Mouse (Mus musculus): Measurements from ENCODE around the gene Hydin. TPM values are rescaled to one million over a fixed set of nuclear protein-coding genes. Genes with fewer than 3 reads are reported as not detected.

Hydin gene
- total RNA-seq, 2 experiments from 2014 or later: 0.05 TPM; not detected in 1

DNA sequence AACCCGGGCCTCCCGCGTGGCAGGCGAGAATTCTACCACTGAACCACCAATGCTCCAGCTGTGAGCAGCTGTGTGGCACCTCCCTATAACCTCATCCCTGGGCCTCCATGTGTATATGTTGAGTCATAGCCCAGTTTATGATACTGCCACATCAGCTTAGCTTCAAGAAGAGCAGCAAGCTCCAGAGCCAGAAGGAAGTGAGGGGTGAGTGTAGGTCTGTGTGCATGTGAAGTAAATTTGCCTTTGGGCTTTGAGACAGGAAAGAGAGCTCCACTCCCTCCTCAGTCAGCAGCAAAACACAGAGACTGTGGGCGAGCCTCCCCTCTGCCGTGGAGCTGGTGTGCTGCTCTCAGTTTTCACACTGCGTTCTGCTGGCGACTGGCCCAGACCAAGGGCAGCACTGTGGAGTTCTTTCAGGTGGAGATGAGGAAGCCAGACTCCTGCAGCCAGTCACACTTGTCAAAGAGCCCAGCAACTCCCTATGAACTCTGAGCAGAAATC is 363.8 kb downstream of the Hydin start:
- DNase-seq (ENCODE audit: low spot score): peak; percentile 79

DNA sequence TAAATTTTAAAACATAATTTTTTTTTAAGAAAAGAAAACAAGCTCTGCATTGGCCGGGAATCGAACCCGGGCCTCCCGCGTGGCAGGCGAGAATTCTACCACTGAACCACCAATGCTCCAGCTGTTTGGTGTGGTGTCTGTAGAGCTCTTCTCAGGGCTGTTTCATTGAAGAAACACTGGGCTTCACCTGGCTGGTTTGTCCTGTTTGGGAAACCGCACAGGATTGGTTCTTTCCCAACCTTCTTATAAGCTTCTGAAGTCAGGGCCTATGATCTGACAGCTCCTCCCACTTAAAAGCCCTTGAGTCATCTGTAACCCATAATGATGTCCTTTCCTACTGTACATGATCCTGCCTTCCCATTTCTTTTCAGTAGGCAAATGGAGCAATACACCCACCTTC is 364.4 kb downstream of the Hydin start:
- no peak for DNase-seq (ENCODE audit: low spot score)

DNA sequence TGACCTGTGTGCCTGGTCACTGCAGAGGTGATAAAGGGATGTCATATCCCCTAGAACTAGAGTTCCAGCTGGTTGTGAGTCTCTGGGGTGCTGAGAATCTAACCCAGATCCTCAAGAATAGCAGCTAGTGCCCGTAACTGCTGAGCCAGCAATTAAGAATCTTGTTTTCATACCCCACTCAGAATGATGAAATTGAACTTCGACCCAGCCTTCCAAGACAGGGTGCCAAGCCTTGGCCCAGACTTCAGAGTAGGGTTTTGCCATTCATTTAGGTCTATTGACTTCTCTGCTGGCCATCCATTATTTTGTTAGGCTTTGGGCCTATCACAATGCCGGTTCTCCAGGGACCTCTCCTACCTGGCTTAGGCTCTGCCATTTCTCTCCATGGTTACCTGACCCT is 367.0 kb downstream of the Hydin start:
- no peak for DNase-seq (ENCODE audit: low spot score)

DNA sequence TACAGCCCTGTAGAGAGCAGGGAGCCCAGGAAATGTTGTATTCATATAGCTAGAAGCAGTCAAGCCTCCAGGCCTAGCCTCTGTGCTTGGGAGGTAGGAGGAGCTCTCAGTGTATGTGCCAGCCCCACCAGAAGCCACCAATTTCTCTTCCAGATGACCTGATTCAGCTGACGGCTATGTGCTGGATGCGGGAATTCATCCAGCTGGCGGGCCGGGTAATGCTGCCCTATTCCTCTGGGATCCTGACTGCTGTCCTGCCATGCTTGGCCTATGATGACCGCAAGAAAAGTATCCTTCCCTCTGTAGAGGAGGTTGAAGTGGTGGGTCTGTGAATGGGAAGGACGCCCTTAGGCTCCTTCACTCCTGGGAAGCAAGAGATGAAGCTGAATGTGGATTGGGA is 369.4 kb downstream of the Hydin start:
- DNase-seq (ENCODE audit: low spot score): no peak

DNA sequence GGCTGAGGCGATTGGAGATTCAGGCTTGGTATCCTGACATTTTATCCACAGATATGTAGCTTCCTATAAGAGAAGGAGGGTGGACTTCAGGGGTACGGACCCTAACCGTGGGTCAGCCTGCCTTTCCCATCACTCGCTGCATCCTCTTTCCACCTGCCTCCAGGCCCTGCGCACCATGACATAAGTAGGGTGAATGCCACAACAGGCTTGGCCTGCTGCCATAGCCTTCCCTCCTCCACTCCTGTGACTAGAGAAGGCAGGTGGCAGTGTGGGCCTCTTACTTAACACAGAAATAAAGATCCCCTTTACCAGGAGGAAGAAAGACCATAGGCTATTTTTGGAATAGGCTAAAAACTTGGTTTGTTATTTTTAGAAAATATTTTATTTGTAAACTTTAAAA is 375.6 kb downstream of the Hydin start:
- DNase-seq (ENCODE audit: low spot score): no peak

DNA sequence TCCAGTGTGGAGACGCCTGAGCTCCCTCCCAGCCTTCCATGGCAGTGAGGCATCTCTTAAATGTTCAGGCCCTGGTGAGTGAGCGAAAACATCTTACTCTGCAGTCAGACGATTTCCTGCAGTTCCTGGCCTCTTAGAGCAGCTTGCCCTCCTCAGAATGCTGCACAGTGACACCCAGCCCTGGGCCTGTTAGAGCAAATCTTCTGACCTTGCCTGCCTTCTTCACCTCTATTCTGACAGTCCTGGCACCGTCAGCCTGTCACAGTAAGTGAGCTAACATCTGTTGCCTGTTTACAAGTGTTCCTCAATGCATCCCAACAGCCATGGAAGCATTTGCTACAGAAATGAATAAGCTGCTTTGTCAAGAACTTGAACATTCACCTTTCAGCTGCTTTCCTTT is 376.4 kb downstream of the Hydin start:
- no peak for DNase-seq (ENCODE audit: low spot score)

DNA sequence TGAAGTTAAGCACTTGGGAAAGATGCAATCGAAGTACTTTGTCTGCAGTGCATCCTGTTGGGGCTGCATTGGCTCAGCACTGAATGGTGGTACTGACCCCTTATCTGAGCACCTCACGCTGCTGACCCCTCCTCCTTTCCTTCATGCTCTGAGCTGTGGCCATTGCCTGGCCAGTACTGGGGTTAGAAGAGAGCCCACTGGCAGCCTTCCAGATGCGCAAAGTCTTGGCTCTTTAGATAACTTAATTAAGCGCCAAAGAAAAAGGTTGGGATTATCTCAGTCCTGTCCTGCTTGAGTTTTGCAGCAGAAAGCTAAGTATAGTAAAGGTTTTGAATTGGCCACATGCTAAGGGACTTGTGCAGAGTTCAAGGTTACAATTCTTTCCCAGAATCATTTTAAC is 377.6 kb downstream of the Hydin start:
- no peak for DNase-seq (ENCODE audit: low spot score)

DNA sequence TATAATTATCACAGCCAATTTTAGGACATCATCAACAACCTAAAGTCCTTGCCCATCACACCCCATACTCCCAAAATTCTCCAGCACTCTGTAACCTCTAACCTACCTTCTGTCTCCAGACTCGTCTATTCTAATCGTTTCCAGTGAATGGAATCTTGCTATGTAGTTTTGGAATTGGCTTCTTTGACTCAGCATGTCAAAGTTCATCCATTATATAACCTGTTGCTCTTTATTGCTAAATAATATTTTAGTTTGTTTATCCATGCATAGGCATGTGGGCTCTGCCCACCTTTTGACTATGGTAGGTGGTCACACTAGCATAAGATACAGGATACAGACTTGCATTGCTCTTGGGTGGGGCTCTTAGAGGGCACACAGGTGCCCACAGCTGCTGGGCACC is 378.1 kb downstream of the Hydin start:
- DNase-seq (ENCODE audit: low spot score): no peak

DNA sequence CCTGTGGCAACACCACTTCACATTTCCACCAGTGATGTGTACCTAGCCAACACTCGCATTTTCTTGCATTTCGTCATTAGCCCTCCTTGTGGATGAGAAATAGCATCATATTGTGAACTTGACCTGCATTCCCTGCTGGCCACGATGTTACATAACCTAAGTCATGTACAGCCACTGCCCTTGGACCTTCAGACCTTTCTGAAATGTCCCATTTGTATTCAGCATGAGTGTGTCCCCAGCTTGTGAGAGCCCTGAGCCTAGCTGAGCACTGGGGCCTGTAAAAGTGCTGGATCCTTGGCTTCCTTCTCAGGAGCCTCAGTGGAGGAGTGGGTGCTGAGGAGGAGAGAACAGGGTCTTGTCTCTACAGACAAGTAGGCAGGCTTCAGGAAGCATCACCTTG is 378.6 kb downstream of the Hydin start:
- no peak for DNase-seq (ENCODE audit: low spot score)

DNA sequence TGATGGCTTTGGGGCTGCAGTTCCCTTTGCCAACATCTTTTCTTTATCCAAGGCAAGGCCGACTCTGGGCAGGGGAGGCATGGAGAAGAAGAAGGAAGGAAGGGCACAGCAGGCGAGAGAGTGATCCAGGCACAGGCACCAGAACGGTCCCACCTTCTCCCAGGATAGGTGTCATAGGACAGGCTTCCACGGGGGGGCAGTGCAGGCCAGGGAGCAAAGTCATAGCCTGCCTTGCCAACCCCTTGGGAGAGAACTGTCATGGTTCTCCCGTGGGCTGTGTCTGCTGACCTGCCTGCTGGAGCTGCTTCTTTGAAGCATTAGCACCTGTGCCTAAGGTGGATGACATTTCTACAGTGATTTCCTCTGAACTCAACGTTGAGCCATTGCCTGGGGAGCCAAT is 379.3 kb downstream of the Hydin start:
- DNase-seq (ENCODE audit: low spot score): peak; percentile 81

DNA sequence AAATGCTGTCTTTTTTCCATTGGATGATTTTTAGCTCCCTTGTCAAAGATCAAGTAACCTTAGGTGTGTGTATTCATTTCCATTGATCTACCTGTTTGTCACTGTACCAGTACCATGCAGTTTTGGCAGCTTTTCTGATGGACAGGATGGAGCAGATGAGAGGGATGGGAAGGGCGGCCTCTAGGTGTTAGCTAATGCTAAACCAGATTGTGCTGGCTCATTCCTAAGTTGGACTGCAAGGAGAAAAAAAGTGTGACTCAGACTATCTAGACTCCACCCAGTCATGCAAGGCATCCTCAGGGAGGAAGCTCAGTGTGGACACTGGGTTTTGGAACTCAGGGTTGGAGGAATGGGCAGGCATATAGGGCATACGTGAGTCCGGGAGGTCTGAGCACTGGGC is 381.8 kb downstream of the Hydin start:
- no peak for DNase-seq (ENCODE audit: low spot score)

DNA sequence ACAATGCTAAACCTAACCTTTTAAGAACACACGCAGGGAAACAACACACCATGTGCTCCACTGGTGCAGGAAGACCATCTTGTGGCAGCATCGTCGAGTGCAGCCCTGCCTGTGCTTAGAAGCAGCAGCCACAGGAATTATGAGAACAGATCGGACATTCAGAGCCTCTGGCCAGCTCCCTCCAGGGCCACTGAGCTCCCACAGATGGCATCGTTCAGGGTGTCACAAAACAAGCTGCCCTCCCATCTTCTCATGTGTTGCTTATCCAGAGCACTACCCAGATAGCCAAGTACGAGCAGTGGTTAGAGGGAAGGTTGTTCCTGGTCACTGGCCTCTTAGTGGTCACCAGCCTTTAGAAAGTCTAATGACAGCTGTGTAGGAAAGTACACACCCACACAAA is 382.5 kb downstream of the Hydin start:
- DNase-seq (ENCODE audit: low spot score): no peak

DNA sequence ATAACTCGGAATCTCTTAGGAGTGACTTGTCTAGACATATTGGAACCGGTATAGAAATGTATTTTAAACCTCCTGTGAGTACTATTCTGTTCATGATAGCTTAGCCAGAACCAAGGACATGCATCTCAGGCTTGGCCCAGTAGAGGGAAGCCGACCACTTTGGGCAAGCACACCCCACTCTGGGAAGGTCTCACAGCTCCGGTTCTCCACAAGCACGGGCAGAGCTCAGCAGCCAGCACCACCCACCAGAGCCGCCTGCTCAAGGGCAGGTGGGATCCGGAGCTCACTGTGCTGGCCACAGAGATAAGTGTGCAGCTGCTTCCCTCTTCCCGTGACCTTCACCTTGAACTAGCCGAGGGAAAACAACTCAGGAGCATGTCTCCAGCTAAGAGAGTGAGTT is 384.1 kb downstream of the Hydin start:
- no peak for DNase-seq (ENCODE audit: low spot score)

DNA sequence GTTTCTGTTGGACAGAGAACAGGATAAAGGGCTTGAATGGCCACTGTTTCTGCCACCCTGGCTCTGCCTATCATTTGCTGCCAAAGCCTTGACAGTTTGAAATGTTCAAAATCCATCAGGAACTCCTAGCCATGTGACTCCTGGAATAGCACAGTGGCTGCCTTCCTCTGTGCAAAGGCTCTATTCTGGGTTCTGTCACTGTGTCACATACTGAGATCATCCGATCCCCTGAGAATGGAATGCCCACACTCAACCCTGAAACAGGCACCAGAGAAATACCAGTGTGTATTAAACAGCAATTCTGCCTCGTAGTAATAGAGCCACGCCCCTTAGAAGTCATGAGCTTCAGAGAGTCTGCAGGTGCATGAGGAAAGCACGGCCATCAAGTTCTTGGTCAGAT is 385.1 kb downstream of the Hydin start:
- no peak for DNase-seq (ENCODE audit: low spot score)

DNA sequence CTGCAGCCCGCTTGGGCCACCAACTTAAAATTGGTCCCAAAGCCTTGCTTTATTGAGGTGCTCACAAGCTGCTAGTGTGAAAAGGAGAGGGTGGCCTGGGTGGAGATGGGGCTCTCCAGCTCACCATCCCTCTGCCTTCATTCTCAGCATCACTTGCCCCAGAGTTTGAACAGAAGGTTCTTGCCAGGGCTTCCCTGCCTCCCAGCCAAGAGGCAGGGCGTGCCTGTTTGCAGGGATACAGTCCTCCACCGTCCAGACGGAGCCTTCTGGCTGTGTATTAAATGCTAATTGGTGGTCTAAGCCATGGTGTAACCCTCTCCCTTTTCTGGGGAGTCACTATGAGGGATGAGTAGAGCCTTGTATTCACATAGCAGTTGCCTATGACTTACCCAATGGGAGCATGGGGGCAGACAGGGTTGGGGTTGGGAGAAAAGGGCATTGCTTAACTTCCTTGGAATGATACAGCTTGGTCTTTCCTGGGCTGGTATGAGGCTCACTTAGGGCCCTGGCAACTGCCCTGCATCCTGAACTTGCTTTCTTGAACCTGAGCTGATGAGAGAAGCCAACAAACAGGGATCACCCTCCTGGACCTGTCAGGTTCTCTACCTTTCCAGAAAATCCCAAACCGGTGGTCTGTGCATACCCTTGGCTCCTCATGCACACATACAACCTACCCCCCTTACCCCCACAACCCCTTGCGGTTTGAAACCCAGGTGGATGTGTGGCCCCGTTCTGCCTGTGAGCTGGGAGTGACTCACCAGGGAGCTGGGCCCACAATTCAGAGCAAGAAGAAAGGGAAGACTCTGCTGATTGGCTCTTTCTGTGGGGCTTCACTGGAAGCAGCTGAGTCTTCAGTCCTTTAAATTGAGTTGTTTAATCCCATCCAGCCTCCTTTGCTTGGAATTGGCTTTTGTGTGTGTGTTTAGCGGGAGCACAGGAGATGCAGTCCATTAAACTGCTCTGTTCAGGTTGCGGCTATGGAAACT is 387.6 kb downstream of the Hydin start:
- DNase-seq (ENCODE audit: low spot score): no peak

DNA sequence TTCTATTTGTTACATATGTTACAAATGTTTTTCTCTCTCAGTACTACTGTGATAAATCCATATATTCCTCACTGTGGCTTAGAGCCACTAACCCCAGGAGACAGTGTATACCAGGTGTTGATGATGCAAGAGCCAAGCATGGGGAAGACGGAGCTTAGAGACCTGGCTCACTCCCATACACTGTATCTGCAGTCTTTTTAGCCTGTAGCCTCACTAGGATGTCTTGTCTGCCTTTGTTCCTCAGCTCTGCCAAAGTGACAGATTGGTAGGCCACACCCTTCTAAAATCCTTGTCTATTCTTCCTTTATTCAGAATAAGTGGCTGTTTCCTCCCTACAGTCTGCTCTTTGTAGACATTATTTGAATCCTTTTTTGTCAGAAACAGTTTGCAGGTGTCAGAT is 389.1 kb downstream of the Hydin start:
- DNase-seq (ENCODE audit: low spot score): no peak

DNA sequence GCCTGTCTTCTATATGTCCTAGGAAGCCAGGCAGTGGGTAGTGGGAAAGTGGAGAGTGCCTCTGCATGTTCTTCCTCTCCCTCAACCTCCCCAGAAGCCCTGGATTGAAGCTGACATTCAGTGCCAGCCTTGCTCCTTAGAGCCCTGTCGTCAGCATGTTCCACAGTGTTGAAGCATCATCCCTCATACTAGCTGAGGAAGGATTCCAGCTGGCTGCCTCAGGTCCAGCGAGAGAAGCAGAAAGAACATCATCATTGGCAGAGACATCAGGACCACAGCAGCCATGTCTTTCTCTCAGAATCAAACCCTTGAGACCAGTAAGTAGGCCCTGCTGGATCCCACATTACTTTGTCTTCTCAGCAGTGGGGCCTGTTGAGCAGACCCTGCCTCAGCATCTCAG is 390.9 kb downstream of the Hydin start:
- DNase-seq (ENCODE audit: low spot score): peak; percentile 63

Small RNA genes within 50 kb of the gene (microRNA-seq; reads per million reads assigned to microRNA genes)
- gene Gm44489 (not detected), gene Gm47306 (not detected)

Other genes with a start within 250 kb of the Hydin start
- gene Chst4, start 227.2 kb upstream of the Hydin start, total RNA-seq (2021): not detected
- gene Zfp612, start 187.2 kb upstream of the Hydin start, total RNA-seq (2021): 1 to 10 TPM; 5.1 to 6.5 TPM
- not detected for gene Gm21964, start 165.8 kb upstream of the Hydin start, total RNA-seq (2021)
- gene Gm17720, start 164.2 kb upstream of the Hydin start, total RNA-seq (2021): not detected
- gene Calb2, start 98.8 kb upstream of the Hydin start, total RNA-seq (2021): not detected
- gene Cmtr2, start 51.3 kb upstream of the Hydin start, total RNA-seq (2021): 1 to 10 TPM; 3.3 to 3.4 TPM

Measured in gastrocnemius, adult 18-20 months (tissue).